Mouse (Mus musculus) forebrain, embryonic 14.5 days (tissue): ENCODE measurements around the gene Gm3045. TPM values are rescaled to one million over a fixed set of nuclear protein-coding genes. Genes with fewer than 3 reads are reported as not detected.

Experiments
- ATAC-seq: fragments of 200-750 bp; cut with Nextera tagmentation; 2 replicates; pipeline ENCODE4 v1.8.0; 2017; ENCODE audit warnings: mild to moderate bottlenecking, moderate library complexity
- DNase-seq: peaks from one replicate; pipeline ENCODE4 v3.0.0-alpha.2; 2015; ENCODE audit warnings: low spot score
- H3K27ac ChIP-seq: fragments of 300-500 bp; sonication (generic); 2 replicates; pipeline ENCODE4 v1.5.1; 2014; ENCODE audit warnings: low read depth, mild to moderate bottlenecking, control low read depth, low read length, moderate library complexity
- H3K27me3 ChIP-seq: fragments of 300-500 bp; sonication (generic); replicated peaks from 2 replicates; pipeline ENCODE4 v1.6.1; 2014; ENCODE audit warnings: low read length, control low read depth, mixed read lengths; ENCODE audit not compliant: control insufficient read depth, insufficient read depth
- H3K36me3 ChIP-seq: fragments of 300-500 bp; sonication (generic); 2 replicates; pipeline ENCODE4 v1.6.1; 2014; ENCODE audit warnings: low read length, control low read depth; ENCODE audit not compliant: control insufficient read depth, insufficient read depth
- H3K4me1 ChIP-seq: fragments of 300-500 bp; sonication (generic); 2 replicates; pipeline ENCODE4 v1.6.1; 2014; ENCODE audit warnings: antibody characterized with exemption, low read length, control low read depth; ENCODE audit not compliant: control insufficient read depth, insufficient read depth
- H3K4me2 ChIP-seq: fragments of 300-500 bp; sonication (generic); 2 replicates; pipeline ENCODE4 v1.6.1; 2014; ENCODE audit warnings: mild to moderate bottlenecking, control low read depth, low read length
- H3K4me3 ChIP-seq: fragments of 300-500 bp; sonication (generic); 2 replicates; pipeline ENCODE4 v1.5.1; 2014; ENCODE audit warnings: low read depth, low read length, control low read depth
- H3K9ac ChIP-seq: fragments of 300-500 bp; sonication (generic); 2 replicates; pipeline ENCODE4 v1.6.1; 2014; ENCODE audit warnings: mild to moderate bottlenecking, low read length, control low read depth, moderate library complexity
- H3K9me3 ChIP-seq: fragments of 300-500 bp; sonication (generic); replicated peaks from 2 replicates; pipeline ENCODE4 v1.6.1; 2016; ENCODE audit warnings: low read length, control low read depth, mixed read lengths; ENCODE audit not compliant: control insufficient read depth
- WGBS: fragments of 180-500 bp; shearing (Covaris S2); extraction: QIAGEN DNeasy Blood & Tissue Kit; methylation state at CpG from one replicate; pipeline ENCODE4 v1.1.7; 2014; 5-methylcytosine and 5-hydroxymethylcytosine counted together
- polyA plus RNA-seq: library from polyadenylated mRNA; unstranded; fragments of >200 nt; fragmentation: Nextera tagmentation; extraction: Ambion mirVana; gene quantifications from 2 replicates; pipeline ENCODE4 v1.2.1, GENCODE M21; 2014

The Gm3045 gene
- not detected in 2 replicates for polyA plus RNA-seq

GRCm38 (mm10) chr13:56426365-56426764 lies at the start of gene Gm3045:
Gene Gm3045, plus strand, starts transcription at chr13:56426594.
- H3K27ac ChIP-seq: no peak within 1 kb of the TSS
- ATAC-seq: no peak
- H3K36me3 ChIP-seq: no peaks in the 10 kb centered on the region
- no peak for DNase-seq
- 77% methylated on average over 4 of the region's 4 CpGs for WGBS
- H3K9me3 ChIP-seq: no peaks in the 10 kb centered on the region
- no peaks in the 10 kb centered on the region; the same call in 1 of the 2 replicates for H3K27me3 ChIP-seq
- H3K4me3 ChIP-seq: no peak within 1 kb of the TSS
- peaks cover 2% of the 10 kb centered on the region; the same call in 1 of the 2 replicates for H3K4me1 ChIP-seq
- H3K4me2 ChIP-seq: no peak within 1 kb of the TSS
- no peak within 1 kb of the TSS for H3K9ac ChIP-seq

GRCm38 (mm10) chr13:56380855-56381685 lies 45.3 kb upstream of the Gm3045 start:
- no peak overlapping the region for H3K4me2 ChIP-seq
- ATAC-seq: no peak

GRCm38 (mm10) chr13:56383406-56383805 lies 43.0 kb upstream of the Gm3045 start:
- ATAC-seq (no peak), DNase-seq (no peak)
- no peak overlapping the region for H3K4me2 ChIP-seq
- no peak overlapping the region for H3K4me3 ChIP-seq
- H3K27ac ChIP-seq: no peak overlapping the region
- no peaks in the 10 kb centered on the region for H3K36me3 ChIP-seq
- H3K9ac ChIP-seq: no peak overlapping the region
- H3K27me3 ChIP-seq: no peaks in the 10 kb centered on the region
- H3K9me3 ChIP-seq: no peaks in the 10 kb centered on the region
- 75% methylated on average over 3 of the region's 3 CpGs for WGBS
- peaks cover 4% of the 10 kb centered on the region for H3K4me1 ChIP-seq

More at GRCm38 (mm10) chr13:56380855-56381685, 45.3 kb upstream of the Gm3045 start:
- H3K36me3 ChIP-seq: no peaks in the 10 kb centered on the region
- no peak overlapping the region for H3K27ac ChIP-seq
- H3K4me1 ChIP-seq: peaks cover 4% of the 10 kb centered on the region
- no peak overlapping the region for H3K9ac ChIP-seq
- no peaks in the 10 kb centered on the region for H3K27me3 ChIP-seq
- no peaks in the 10 kb centered on the region for H3K9me3 ChIP-seq
- peak; percentile 64 for DNase-seq
- WGBS: 39% methylated on average over 14 of the region's 14 CpGs
- no peak overlapping the region for H3K4me3 ChIP-seq

GRCm38 (mm10) chr13:56386411-56386810 lies 40.0 kb upstream of the Gm3045 start:
- Histone ChIP-seq H3K4me2 (no peak overlapping the region), H3K4me1 (no peaks in the 10 kb centered on the region), H3K4me3 (no peak overlapping the region), H3K9ac (no peak overlapping the region), H3K36me3 (no peaks in the 10 kb centered on the region), H3K27me3 (no peaks in the 10 kb centered on the region), H3K9me3 (no peaks in the 10 kb centered on the region), H3K27ac (no peak overlapping the region)
- DNase-seq (no peak), ATAC-seq (no peak)
- 75% methylated on average over 9 of the region's 9 CpGs for WGBS

- ATAC-seq (no peak), DNase-seq (no peak)
- Histone ChIP-seq H3K4me3 (no peak overlapping the region), H3K9ac (no peak overlapping the region), H3K9me3 (no peaks in the 10 kb centered on the region), H3K4me1 (no peaks in the 10 kb centered on the region), H3K27me3 (no peaks in the 10 kb centered on the region), H3K36me3 (no peaks in the 10 kb centered on the region), H3K4me2 (no peak overlapping the region), H3K27ac (no peak overlapping the region)
- 89% methylated on average over 5 of the region's 5 CpGs for WGBS
These were observed 39.0 kb upstream of the Gm3045 start for GRCm38 (mm10) chr13:56387374-56387773.

GRCm38 (mm10) chr13:56388042-56388441 lies 38.4 kb upstream of the Gm3045 start:
- H3K4me2 ChIP-seq: no peak overlapping the region
- no peaks in the 10 kb centered on the region for H3K27me3 ChIP-seq
- no peak overlapping the region for H3K4me3 ChIP-seq
- peak; percentile 44; the same call in 1 of the 2 replicates for ATAC-seq
- no peaks in the 10 kb centered on the region for H3K36me3 ChIP-seq
- 0 out of 2 replicates have a peak overlapping the region, but pooled peaks have one; percentile 4 for H3K27ac ChIP-seq
- H3K9ac ChIP-seq: no peak overlapping the region
- no peaks in the 10 kb centered on the region for H3K4me1 ChIP-seq
- peak; percentile 61 for DNase-seq
- 62% methylated on average over 1 of the region's 1 CpGs for WGBS
- no peaks in the 10 kb centered on the region for H3K9me3 ChIP-seq

GRCm38 (mm10) chr13:56397572-56397971 lies 28.8 kb upstream of the Gm3045 start:
- H3K27me3 ChIP-seq: no peaks in the 10 kb centered on the region
- WGBS: 57% methylated on average over 5 of the region's 5 CpGs
- no peak for DNase-seq

GRCm38 (mm10) chr13:56401186-56401585 lies 25.2 kb upstream of the Gm3045 start:
- ATAC-seq: no peak
- no peak for DNase-seq
- no peak overlapping the region for H3K9ac ChIP-seq
- no peak overlapping the region for H3K4me3 ChIP-seq
- H3K4me2 ChIP-seq: no peak overlapping the region
- no peak overlapping the region for H3K27ac ChIP-seq
- no peaks in the 10 kb centered on the region for H3K27me3 ChIP-seq
- H3K9me3 ChIP-seq: no peaks in the 10 kb centered on the region
- H3K36me3 ChIP-seq: no peaks in the 10 kb centered on the region
- H3K4me1 ChIP-seq: no peaks in the 10 kb centered on the region
- 44% methylated on average over 4 of the region's 4 CpGs for WGBS

More at GRCm38 (mm10) chr13:56397572-56397971, 28.8 kb upstream of the Gm3045 start:
- Histone ChIP-seq H3K27ac (no peak overlapping the region), H3K9ac (no peak overlapping the region), H3K4me3 (no peak overlapping the region), H3K9me3 (no peaks in the 10 kb centered on the region), H3K4me1 (no peaks in the 10 kb centered on the region), H3K36me3 (no peaks in the 10 kb centered on the region), H3K4me2 (no peak overlapping the region)
- no peak for ATAC-seq
